Mouse (Mus musculus) cerebral cortex, adult 2 months (tissue): Measurements from ENCODE around the gene Shisa3.

Source experiments
- WGBS: fragments of 180-500 bp; shearing (Covaris S2); methylation state at CpG from one replicate; pipeline ENCODE4 v1.1.7; 2018; 5-methylcytosine and 5-hydroxymethylcytosine counted together

Shisa3 gene

DNA sequence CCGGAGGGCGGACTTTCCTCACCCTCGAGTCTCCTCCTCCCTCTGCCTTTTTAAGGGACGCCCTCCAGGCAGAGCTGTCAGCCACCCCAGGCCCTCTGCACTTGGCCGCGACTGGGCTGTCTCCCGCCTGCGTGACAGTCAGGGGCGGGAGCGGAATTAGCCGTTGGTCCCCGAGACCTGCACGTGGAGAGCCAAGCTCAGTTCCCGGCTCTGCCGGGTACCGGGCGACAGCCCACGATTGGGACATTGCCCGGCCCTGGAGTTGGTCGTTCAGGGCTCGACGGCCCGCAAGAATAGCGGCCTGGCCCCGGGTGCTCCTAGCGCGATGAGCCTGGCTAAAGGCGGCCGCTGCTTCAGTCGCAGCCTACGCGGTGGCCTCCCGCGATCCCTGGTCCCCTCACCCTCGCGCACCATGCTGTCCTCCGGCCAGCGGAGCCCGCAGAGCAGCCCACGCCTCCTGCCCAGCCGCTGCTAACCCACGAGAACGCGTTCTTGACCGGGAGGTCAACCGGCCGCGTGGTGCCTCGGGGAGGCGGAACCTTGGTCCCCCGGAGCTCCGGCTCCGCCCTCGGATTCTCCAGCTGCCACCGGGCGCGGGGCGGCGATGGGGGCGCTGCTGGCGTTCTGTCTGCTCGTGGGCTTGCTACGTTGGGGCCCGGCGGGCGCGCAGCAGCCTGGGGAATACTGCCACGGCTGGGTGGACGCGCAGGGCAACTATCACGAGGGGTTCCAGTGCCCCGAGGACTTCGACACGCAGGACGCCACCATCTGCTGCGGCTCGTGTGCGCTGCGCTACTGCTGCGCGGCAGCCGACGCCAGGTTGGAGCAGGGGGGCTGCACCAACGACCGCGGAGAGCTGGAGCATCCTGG is at the start of gene Shisa3:
Shisa3 (plus strand) TSS at position 79 of the 870 bp plus-strand sequence.
- under 1% methylated on average over 86 of the region's 86 CpGs for WGBS

DNA sequence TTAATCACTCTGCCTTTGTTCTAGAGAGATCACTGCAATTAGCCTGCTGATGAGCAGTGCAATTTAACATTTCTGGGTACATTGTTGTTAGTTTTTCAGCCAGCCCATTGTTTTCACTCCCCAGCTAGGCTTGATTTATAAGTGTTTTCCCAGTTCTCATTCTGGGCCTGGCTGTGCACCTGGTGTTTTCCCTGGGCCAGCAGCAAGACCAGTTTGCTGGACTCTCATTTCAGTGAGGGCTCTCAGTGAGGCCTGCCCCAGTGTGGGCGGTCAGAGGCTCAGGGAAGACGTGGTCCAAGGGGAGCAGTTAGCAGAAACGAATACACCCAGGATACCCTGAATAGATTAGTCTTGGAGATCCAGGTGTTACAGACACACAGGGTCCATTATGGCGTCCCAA is 49.0 kb upstream of the Shisa3 start:
- 84% methylated on average over 4 of the region's 4 CpGs for WGBS

DNA sequence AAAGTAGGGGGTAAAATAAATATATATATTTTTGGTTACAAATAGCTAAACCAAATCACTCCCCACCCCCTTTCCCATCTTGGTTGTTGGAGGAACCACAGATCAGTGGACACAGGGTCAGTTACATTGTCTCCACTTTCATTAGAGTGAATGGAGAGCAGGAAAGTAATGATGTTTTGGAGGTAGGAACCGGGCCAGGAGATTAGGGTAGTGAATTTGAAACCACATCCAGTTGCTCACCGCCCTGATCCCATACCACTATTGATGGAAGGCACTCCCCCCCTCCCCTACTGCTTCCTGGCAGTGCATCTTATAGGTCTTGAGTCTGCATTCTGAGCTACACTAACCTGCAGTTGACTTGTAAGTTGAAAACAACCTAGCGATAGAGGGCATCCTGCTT is 48.6 kb upstream of the Shisa3 start:
- WGBS, result 85% methylated on average over 3 of the region's 3 CpGs

DNA sequence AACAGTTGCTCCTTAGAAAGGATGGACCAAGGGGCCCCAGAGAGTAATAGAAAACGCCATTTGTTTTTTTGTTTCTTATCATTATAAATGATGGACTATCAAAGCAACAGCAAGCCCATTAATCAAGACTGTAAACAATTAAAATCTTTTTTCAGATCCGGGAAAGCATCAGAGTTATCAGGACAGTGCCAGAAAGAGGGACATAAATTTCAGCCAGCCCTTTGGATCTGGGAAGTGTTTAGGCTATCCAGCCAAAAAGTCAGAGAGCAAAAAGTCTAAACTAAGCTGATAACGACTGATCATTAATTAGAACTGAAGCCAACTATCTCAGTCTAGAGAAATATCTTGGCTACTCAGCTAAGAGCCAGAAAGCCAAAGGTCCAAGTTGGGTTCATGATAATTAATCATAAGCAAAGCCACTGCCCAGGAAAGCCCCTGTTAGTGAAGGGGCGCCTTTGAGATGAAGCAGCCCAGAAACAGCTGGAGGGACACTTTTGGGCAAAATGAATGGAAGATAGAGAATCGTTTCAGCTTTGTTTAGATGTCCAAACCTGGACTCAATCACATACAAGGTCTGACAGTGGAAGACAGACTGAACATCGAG is 35.0 kb upstream of the Shisa3 start:
- 75% methylated on average over 6 of the region's 6 CpGs for WGBS

DNA sequence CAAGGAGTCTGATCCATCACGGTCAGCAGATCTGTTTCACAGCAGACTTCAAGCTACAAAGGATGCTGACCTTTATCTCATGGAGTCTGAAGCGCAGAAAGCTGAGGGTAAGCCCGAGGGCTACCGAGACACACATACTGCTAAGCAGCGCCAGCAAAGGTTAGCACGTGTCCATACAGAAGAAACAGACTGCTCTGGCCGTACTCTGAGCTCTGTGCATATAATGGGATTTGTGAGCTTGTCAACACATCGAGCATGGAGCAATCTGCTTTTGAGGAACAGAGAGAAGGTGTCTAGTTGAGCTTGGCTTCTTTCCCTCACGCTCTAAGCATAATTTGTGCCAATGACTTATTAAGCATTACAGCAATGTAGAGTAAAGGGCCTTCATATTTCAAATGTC is 33.6 kb upstream of the Shisa3 start:
- 90% methylated on average over 9 of the region's 9 CpGs for WGBS

DNA sequence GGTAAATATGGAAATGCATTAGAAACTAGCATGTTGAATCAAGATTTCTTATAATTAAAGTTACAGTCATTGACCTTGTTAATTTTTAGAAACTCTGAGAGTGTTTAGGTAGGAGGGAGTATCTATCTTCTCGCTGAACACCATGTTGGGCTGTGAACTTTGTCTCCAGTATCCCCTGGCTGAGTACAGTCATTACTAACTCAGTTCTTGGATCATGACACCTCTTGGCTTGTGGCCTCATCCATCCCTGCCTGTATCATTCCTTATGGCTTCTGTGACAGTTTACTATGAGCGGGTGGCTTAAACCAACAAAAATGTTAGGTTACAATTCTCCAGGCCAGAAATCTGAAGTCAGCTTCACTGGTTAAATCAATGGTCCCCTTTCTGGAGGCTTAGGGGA is 32.0 kb upstream of the Shisa3 start:
- WGBS, result 98% methylated on average over 2 of the region's 2 CpGs

DNA sequence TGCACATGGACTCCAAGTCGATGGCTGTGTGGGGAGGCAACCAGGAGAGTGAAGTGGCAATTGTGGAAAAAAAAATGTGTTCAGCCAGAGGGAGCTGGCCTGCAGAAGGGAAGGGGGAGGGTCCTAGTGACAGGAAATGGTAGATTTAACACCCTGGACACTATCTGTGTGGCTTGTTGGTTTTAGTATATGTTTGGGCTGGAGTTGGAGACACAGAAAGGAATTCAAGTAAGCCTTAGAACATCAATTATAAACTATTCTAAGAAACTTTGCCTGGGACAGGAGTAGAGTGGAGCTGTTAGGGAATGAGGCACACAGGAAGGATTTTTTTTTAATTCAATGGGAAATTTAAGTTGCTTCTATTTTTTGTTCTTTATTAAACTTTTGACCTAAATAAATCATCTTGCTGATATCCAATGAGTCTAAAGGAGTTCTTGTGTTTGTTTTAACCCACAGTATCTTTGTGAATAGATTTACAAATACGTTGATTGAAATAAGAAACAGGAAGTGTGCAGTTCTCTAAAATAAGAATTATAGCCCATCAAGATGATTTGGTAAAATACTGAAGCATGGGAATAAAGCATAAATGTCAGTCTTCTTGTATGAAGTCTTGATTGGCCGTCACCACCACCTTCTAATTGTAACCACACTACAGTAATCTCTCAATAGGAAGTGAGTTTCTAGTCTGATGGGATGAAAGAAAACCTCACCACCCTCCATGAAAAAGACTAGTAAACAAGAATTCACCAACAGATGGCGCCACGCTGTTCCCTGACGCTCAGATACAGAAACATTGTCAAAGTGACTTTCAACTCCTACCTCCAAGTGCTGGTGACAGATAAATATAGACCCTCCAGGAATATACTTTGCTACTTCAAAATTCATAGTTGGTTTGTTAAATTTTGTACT is 27.7 kb upstream of the Shisa3 start:
- WGBS, result 49% methylated on average over 6 of the region's 6 CpGs

DNA sequence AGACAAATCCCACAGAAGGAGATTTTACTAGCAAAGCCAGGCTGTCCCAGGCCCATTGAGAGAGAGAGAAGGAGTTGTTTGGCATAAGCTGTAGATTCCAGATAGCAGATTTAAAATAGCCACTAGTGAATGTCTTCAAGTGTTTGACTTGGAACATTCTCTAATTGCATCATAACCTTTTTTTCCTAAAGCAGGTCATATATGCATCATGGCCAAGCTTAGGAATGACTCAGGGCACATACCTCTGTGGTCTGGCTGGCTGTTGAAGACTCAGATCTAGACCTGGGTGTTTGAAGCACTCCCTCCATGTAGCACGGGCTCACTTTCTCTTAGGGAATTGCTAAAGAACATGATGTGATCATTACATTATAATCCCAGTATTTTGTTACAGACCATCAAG is 12.6 kb upstream of the Shisa3 start:
- 97% methylated on average over 1 of the region's 1 CpGs for WGBS

DNA sequence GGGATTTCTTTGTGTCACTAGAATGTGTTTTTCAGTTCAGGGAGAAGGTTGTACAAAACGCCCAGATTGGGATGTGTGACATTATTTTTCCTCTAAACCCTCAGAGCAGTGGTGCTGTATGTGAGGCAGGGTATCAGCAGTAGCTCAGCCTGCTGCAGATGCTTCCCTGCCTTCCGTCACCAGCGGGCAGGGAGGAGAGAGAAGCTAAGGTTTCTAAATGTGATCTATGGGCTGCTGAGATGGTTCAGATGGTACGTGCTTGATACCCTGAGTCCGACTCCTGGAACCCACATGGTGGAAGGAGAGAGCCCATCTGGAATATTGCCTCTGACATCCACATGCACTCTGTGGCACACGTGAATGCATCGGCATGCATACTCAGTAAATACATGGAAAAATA is 12.1 kb upstream of the Shisa3 start:
- 87% methylated on average over 7 of the region's 7 CpGs for WGBS

DNA sequence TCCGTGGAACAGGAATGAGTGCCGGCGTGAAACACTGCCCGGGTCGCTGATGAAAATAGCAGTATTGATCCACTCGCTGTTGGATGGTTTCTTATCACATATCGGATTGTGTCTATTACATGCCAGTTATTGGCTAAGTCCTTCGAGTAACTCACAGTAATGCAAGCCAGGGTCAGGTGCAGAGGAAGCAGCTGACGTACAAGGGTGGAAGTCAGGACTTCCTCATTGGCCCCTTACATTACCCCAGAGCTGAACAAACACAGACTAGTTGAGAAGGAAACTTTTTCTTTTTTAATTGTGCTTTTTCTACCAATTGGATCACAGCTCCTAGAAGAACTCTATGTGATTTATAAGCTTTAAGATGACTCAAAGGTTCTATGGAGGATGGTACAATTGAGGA is 7.7 kb upstream of the Shisa3 start:
- WGBS, result 94% methylated on average over 9 of the region's 9 CpGs

DNA sequence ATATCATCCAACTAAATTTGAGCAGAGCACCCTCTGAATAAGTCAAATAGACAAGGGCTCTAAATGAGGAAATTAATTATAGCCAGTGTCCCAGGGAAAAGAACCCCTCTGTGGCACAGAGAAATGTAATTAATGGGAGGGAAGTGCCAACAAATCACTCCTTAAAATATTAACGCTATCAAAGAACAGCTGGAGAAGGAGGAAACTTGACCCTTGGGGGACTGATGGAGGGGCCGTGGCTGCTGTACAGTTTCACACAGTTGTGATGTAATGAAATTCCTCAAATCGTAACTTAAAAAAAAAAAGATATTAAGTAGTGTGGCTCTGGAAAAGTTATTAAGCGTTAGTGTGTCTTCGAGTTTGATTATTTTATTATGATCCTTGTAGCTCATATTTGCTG is 1.7 kb upstream of the Shisa3 start:
- WGBS, result 61% methylated on average over 5 of the region's 5 CpGs

DNA sequence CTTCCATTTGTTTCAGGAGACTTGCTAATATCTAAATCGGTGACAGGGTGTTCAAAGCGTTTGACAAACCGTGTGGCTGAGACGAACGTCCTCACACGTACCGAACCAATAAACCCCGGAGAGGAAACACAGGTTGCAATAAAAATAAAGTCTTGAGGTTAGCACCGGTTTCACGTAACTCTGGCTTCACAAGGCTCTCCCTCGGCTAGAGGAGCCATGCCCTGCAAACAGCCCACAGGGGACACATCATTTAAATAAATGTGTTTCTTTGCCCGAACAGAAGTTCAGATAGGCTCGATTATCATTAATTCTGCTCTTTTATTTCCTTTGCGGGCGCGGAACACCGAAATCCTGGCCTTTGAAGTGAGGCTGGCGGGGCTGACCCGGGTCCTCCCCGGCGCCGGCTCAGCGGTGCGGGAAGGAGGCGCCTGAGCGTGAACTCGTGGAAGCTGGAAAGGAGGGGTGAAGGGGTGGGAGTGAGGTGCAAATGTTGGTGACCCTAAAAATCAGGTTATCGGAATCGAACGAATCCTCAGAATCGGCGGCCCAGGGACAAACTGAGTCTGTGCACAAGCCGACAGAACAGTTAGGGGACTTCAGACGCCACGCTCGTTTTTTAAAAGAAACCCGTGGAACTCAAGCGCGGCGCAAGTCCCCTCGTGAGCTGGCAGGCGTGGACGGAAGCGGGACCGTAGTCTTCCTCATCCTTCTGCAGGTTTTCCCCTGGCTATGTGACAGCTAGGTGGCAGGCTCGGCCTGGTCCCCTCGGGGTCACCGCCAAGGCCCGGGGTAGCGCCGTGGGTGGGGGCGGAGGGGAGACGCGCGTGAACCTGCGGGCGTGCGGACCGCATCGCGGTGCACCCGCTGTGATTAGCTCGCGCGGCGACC is 522 bp upstream of the Shisa3 start:
- WGBS, result 5% methylated on average over 66 of the region's 66 CpGs

DNA sequence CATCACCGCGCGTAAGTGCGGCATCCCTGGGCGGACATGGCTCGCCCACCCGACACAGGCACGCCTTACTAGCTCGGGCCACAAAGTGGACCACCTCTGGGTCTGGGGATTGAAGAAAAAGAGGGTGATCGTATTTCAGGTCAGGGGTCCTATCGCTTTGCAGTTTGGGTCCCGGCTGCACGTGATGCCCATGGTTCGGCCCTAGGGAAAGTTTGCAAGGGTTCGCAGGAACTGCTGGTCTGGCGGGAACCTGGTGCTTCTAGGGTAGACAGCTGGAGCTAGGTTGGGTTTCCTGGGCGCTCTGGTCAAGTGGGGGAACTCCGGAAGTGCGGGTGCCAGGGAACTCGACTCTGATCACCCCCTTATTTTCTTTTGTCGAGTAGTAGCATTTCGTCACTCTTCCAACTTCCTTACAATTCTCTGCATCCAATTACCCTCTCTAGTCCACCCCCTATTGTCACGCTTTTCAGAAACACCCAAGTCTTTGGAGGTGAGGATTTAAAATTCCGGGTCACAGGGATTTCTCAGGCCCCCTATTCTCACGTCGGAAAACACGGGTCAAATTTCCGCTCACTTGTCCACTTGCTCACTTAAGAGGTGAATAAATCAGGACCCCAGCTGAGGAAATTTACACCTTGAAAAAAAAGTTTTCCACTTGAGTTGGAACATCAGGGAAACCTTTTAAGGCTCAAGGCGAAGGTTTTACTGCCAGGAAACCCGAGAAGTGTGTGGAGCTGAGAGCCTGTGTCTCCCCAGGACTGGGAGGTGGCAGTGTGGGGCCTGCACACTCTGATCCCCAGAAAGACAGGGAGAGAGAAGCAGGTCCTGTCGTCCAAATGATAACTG is 1.2 kb downstream of the Shisa3 start:
- 25% methylated on average over 31 of the region's 31 CpGs for WGBS

DNA sequence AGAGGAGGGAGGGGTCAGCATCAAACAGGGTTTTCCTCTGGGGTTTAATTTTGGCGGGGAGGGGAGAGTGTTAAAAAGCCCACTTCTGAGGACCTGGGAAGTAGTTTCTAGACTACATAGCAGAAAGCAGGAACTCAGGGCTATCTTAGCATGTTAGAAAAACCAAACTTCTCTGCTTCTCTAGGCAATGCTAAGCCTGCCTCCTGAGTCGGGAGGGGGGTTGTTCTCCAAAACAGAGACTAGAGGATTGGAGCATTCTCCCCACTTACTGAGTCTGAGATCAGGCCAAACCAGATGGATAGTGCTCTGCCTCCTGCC is 1.8 kb downstream of the Shisa3 start:
- 55% methylated on average over 2 of the region's 2 CpGs for WGBS

DNA sequence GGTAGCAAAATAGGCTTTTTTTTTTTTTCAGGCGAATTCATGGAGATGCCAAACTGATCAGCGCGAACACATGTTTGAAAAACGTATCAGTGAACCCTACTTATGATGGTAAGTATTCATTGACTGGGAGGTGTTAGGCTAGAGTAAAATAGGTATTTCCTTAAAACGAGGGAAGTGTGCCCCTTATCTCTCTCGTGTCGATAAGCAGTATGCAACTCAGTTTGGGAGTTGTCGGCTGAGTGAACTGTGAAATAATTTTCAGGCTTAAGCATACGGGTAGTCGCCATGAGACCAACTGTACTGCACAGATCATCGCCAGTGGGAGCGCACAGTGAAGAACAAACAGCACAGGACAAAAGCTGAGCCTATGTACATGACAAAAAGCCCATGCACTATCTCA is 13.5 kb downstream of the Shisa3 start:
- 90% methylated on average over 12 of the region's 12 CpGs for WGBS

DNA sequence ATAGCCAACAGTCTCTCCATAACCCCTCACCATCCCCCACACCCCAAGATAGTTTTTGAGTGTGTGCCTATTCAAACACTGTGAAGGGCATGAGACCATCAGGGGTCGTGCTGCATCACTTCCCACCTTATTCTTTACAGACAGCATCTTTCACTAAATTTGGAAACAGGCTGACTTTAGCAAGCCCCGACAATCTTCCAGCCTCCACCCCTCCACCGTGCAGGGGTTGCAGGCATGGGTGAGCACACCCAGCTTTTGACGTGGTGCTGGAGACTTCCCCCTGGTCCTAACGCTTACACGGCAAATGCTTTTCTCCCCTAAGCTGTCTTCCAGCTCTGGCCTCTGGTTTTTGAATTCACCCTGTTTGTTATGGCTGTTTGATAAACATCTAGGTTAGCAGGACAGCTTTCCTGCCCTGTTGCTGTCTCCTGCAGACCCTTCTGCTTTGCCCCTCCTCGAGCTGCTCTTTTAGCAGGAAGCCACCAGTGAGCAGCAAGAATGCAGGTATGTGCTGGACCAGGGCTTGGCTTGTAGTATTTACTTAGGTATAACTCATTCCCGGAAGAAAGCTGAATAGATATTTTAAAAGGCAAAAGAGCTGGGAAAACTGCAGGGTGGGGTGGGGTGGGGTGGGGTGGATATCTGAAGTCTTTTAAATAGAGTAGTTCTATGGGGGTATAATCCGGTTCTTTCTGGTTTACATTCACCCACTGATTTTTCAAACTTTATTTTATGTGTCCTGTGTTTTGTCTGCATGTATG is 20.7 kb downstream of the Shisa3 start:
- 77% methylated on average over 9 of the region's 9 CpGs for WGBS

DNA sequence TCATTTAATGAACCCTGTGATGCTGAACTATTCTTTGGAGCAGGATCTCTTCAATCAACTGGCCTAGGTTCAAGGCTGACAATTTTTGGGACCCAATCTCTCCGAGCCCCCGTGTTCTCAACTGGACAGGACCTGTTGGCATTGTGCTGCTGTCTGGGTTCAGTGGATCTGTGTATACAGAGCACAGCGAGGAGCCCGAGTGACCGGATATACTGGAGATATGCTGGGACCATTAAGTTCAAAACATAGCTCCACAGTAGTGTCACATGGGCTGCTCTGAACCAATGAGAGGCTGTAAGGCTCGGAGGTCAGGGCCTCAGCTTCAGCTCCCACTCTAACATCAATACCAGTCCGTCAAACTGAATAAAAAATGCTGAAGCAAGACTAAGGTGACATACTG is 21.8 kb downstream of the Shisa3 start:
- 82% methylated on average over 7 of the region's 7 CpGs for WGBS

DNA sequence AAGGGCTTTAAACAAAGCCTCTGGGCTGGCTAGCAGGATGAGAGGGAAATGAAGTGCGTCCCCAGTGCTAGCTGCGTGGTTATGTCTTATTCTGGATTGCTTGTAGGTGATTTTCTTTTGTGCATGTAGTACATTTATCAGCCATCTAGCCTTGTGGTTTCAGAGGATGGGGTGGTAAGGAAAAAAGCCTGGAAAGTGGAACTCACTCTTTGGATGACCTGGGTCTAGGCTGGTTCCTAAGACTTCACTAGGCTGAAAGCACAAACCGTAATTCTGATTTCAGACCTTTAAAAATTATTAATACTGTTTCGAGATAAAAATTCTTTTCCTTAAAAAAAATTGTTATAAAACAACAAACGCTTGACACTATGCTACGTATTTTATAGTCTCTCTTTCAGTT is 22.2 kb downstream of the Shisa3 start:
- WGBS, result 93% methylated on average over 6 of the region's 6 CpGs

DNA sequence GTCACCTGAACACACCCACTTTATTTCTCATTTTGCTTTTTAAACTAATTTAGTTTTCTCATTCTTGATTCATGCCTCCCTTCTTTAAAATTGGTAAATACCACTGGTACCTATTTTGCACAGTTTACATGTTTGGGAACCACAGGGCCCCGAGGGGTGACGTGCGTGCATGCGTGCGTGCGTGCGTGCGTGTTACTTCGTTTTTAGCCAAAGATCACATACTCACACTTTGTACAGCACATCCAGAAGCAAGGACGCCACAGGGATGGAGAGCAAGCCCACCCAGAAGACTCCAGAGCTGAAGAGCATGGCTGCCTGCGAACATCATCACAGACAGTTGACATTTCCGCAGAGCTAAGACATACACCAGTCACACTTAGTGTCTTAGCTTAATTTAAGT is 23.6 kb downstream of the Shisa3 start:
- WGBS, result 96% methylated on average over 12 of the region's 12 CpGs
